Mouse (Mus musculus) E14TG2a.4 (cell line): ENCODE data around the gene Tmprss13.

ENCODE experiments used
- CTCF ChIP-seq: conservative IDR thresholded peaks from 2 replicates; pipeline ENCODE4 v1.5.1; 2014; ENCODE audit warnings: low read length
- NANOG ChIP-seq: IDR thresholded peaks from 2 replicates; pipeline ENCODE4 v1.6.1; 2014; ENCODE audit warnings: borderline replicate concordance, low read length, mixed read lengths

- TF ChIP-seq CTCF: no peak
- TF ChIP-seq NANOG: no peak
These were observed at the start of gene Tmprss13 for GRCm38 (mm10) chr9:45318855-45319254.
